Mouse (Mus musculus) testis, adult 2 months (tissue): ENCODE measurements around the gene Dennd1b.

ENCODE experiments used
- CTCF ChIP-seq: fragments of 200-500 bp; IDR thresholded peaks from 2 replicates; pipeline ENCODE4 v1.5.1; 2012; ENCODE audit warnings: low read depth, mild to moderate bottlenecking, inconsistent platforms, low read length, moderate library complexity; ENCODE audit not compliant: control insufficient read depth, insufficient read depth, insufficient replicate concordance
- POLR2A ChIP-seq: fragments of 200-500 bp; IDR thresholded peaks from 2 replicates; pipeline ENCODE4 v1.6.1; 2012; ENCODE audit warnings: low read depth, mild to moderate bottlenecking, inconsistent platforms, low read length, moderate library complexity; ENCODE audit not compliant: control insufficient read depth

GRCm38 (mm10) chr1:139108251-139108650 lies 145.0 kb downstream of the Dennd1b start:
- no peak for TF ChIP-seq POLR2A
- TF ChIP-seq CTCF, result no peak
